Mouse (Mus musculus) lung, adult 2 months (tissue): ENCODE measurements around the gene Myo9b.
A peak's percentile ranks its signal among the peaks of the same experiment; 100 is the strongest.

Experiments used
- CTCF ChIP-seq: fragments of 200-500 bp; IDR thresholded peaks from 2 replicates; pipeline ENCODE4 v1.5.1; 2011; ENCODE audit warnings: mild to moderate bottlenecking, low read length, control low read depth; ENCODE audit not compliant: insufficient read depth
- POLR2A ChIP-seq: fragments of 200-500 bp; IDR thresholded peaks from 2 replicates; pipeline ENCODE4 v1.6.1; 2011; ENCODE audit warnings: low read depth, mild to moderate bottlenecking, control low read depth, low read length, borderline replicate concordance; ENCODE audit errors: extremely low read depth

- peak; percentile 6; the same call in 1 of the 2 replicates for TF ChIP-seq POLR2A
- no peak for TF ChIP-seq CTCF
Measured at GRCm38 (mm10) chr8:71256545-71257232, 15.8 kb upstream of the Myo9b start.
